Mouse (Mus musculus) lung, postnatal 25 days (tissue): ENCODE results near the gene Eef1a2.
A peak's percentile ranks its signal among the peaks of the same experiment; 100 is the strongest.

Experiments
- DNase-seq: peaks from one replicate; pipeline ENCODE4 v3.0.0; 2022; ENCODE audit warnings: low spot score

Eef1a2 gene

GRCm38 (mm10) chr2:181158471-181158870 lies 1.7 kb upstream of the Eef1a2 start:
- no peak for DNase-seq

DNA sequence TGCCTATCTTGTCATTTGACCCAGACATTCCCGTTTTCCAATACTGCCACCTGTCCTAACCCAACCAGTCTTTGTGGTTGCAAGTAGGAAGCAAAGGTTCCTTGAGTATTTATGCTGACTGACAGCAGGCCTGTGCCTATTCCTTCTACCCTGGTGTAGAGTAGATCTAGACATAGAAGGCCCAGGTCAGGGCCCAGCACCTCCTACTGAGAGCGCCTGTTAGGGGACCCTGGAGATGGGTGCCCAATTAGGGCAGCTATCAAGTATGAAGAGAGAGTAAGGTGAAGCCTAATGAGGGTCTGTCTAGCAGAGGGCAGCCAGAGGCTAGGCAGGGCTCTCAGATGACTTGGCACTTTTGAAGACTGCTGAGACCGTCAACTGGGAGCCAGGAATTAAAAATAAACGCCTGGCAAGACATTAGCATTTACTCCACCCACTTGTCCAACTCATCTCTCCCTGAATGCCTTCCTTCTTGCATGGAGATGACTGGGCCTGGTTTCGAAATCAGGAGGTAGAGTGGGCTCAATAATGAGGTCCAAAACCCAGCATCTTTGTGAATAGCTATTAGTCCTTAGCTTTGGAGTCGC lies 995 bp upstream of the Eef1a2 start:
- DNase-seq: no peak

- DNase-seq: no peak
Observed at GRCm38 (mm10) chr2:181157180-181157579, 366 bp upstream of the Eef1a2 start.

- no peak for DNase-seq
Observed at GRCm38 (mm10) chr2:181155801-181156200, 1.0 kb downstream of the Eef1a2 start.

- no peak for DNase-seq
Observed at GRCm38 (mm10) chr2:181154831-181155415, 1.9 kb downstream of the Eef1a2 start.

- no peak for DNase-seq
Observed at GRCm38 (mm10) chr2:181154361-181154760, 2.5 kb downstream of the Eef1a2 start.

GRCm38 (mm10) chr2:181153837-181154236 lies 3.0 kb downstream of the Eef1a2 start:
- DNase-seq: peak; percentile 3

- DNase-seq: no peak
Observed at GRCm38 (mm10) chr2:181153131-181153530, 3.7 kb downstream of the Eef1a2 start.

GRCm38 (mm10) chr2:181152701-181153100 lies 4.1 kb downstream of the Eef1a2 start:
- DNase-seq: no peak

DNA sequence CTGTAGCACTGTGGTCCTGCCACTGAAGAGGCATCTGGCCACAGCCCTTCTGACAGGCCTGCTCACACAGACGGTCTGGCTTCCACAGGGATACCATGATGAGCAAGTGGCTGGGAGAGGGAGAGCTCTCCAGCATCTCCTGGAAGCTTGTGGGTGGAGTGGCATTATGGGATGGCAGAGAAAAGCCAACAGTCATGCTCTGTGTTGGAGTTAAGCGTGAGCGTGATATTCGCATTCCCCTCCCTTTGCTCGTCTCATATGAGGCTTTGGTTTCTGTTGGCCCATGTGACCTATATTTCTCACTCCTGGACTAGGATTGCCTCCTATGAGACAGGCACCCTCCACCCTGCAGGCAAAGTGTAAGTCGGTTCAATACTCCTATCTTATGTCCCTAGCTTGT lies 6.5 kb downstream of the Eef1a2 start:
- DNase-seq: no peak

DNA sequence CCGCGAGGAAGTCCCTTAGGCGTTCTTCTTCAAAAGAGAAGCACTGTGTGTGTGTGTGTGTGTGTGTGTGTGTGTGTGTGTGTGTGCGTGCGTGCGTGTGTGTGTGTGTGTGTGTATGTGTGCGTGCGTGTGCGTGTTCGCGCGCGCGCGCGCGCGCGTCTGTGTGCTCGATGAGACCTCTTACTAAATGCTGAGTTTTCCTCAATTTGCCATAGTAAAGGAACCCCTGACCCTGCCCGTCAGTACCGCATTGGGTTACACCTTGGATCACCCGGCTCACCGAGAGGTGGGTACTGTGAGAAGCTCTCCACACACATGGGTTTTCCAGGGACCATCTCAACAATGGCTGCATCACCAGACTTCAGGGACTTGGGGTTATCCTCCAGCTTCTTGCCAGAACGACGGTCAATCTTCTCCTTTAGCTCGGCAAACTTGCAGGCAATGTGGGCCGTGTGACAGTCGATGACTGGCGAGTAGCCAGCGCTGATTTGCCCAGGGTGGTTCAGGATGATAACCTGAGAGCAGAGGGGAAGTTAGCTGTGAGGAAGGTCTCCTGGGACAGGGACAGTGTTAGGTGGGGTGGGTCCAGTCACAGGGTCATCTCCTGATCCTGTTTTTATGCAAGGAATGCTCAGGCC lies 8.4 kb downstream of the Eef1a2 start:
- DNase-seq: no peak

DNA sequence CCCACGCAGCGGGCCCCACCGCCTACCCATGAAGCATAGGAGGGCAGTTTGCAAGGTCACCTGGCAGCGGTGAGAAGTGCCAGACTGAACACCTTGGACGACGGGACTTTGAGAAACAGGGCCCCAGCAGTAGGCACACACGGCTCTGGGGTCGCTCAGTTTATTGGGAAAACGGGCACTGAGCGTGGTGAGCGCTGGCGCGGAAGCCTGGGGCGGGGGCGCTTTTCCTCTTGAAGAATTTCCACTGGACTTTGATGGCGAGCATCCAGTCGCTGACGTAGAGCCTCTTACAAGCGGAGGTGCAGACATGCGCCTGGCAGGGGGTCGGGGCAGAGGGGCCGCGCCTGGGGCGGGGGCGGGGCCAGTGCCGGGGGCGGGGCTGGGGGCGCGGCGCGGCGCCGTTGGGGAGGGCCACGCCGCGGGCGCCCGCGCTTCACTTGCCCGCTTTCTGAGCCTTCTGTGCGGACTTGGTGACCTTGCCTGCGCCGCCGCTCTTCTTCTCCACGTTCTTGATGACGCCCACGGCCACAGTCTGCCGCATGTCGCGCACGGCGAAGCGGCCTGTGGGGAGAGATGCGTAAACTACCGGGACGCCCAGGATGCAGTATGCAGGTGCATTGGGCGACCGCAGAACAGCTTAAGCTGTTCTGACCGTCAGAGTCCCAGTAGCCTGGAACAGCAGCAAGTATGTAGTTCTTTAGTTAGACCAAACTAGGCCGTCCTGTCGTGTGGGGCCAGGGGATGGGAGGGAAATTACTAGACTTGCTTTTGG lies 9.1 kb downstream of the Eef1a2 start:
- DNase-seq: no peak

DNA sequence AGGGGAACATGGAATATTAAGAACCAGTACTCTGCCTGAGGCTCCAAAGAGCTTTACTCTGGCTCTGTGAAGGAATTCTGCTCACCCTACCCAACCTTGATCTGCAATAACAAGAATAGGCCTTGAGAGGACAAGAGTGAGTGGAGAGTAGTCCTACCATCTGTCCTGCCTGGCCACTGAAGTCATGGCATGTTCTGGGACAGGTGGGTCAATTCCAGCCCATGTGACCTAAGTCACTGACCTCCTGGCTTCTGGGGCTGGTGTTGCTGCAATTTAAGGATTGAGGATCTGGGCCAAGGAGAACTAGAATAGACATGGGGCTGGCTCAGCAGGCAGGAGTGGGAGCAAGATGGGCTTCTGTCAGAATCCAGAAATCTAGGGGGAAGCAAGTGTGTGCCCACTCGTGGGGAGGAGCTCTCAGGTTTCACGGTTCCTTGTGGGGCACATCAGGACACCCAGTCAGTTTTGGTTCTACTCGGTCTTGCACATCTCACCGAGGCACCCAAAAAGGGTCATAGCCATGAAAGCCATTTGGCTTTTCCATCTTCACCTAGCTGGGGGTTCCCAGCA lies 9.8 kb downstream of the Eef1a2 start:
- DNase-seq: no peak

- DNase-seq: no peak
Observed at GRCm38 (mm10) chr2:181144675-181145074, 12.1 kb downstream of the Eef1a2 start.

DNA sequence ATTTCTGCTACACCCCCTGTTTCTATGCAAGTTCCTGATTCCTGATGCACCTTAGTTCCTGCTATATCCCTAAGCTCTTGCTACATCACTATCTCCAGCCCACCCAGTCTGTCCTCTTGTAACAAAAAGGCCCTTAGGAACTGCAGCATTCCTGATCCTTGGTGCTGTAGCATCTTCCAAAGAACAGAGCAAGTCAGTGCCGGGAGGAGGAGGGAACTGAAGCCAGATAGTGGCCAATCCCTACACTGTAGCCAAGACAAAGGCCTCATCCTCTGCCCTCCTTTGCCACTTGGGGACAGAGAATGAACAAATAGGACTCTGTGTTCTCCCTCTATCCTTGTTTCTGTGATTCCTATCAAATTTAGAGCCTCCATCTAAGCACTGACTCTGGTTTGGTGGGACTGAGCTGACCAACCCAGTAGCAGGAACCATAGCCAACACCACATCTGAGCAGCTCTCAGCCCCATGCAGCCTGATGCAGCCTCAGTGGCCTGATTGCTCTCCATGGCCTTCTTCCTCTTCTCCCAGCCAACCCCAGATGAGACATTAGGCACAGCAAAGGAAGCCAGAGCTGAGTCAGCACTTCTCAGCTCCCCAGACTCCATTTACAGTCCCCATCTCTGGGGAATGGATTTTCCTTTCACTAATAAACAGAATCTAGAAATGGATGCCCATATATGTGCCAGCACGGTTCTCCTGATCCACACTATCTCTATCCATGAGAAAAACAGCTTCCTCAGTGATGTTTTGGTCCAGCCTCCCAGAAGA lies 13.1 kb downstream of the Eef1a2 start:
- no peak for DNase-seq

DNA sequence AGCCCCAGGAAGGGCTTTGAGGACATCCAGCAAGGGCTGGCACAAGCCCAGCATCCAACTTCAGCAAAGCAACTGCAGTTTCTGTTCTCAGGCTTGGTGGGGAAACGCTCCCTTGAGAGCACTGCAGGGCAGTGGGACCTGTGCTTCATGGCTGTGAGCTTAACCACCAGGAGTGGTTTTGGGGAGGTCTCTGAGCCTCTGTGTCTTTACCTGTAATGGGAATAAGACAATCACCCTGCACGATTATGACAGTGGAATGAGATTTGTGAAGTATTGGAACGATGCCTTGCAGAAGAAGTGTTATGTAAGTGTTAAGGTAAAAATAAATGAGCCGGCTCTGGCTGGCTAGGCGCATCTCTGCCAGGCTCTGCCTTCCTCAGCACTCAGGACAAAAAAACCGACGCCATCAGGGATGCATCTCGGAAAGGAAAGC lies 14.1 kb downstream of the Eef1a2 start:
- DNase-seq: no peak

DNA sequence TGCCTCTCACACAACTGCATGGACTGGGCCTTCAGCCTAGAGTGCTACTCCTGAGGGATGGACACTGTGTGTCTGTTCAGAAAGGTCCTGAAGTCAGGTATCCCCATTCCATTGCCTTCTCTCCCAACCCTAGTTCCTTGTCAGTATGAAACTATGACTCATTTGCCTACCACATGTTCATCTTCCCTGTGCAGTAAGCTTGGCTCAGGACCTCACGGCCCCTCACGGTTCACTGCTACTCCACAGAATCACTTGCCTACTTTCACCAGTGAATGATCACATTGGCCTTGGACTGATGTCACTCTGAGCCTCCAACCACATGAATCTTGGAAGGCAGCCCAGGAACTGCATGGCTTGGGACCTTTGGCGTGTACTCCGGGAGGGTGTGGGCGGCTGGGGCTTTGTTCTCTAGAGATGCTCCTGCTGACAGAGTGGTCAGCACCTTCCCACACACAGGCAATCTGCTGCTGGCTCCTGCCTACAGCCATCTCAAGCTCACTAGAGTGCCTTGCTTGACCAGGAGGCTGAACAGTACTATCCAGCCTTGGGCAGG lies 17.1 kb downstream of the Eef1a2 start:
- no peak for DNase-seq

DNA sequence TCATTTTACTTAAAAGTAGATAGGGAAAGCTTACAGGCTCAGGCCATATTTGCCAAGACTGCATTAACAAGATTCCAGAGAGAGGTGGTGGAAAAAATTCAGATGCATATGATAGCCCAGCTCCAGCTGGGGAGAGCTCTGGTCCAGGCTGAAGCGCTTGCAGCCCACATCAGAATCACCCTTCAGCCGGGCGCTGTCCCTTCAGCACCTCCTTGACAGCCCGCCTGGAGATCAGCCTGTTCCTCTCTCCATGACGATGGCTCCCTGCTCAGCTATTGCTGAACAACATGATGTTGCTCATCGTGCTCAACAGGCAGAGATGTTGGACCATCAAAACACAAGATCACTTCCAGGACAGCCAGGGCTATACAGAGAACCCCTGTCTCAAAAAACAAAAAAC lies 19.9 kb downstream of the Eef1a2 start:
- no peak for DNase-seq

DNA sequence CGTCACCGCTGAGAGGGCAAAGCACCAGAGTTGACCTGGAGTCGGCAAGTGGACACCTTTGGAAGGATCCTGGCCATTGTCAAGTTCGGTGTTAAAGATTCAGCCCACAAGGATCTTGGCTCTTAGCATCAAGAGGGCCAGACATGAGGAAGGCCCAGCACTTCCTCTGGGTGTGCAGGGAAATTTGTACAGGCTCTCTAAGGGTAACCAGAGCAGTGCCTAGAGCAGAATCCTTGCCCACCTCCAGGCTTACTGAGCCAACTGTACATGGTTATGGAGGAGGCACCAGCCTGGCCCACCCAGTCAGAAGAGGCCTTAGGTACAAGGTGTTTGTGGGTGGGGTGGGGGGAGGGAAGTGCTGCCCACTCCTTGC lies 21.4 kb downstream of the Eef1a2 start:
- DNase-seq: no peak

DNA sequence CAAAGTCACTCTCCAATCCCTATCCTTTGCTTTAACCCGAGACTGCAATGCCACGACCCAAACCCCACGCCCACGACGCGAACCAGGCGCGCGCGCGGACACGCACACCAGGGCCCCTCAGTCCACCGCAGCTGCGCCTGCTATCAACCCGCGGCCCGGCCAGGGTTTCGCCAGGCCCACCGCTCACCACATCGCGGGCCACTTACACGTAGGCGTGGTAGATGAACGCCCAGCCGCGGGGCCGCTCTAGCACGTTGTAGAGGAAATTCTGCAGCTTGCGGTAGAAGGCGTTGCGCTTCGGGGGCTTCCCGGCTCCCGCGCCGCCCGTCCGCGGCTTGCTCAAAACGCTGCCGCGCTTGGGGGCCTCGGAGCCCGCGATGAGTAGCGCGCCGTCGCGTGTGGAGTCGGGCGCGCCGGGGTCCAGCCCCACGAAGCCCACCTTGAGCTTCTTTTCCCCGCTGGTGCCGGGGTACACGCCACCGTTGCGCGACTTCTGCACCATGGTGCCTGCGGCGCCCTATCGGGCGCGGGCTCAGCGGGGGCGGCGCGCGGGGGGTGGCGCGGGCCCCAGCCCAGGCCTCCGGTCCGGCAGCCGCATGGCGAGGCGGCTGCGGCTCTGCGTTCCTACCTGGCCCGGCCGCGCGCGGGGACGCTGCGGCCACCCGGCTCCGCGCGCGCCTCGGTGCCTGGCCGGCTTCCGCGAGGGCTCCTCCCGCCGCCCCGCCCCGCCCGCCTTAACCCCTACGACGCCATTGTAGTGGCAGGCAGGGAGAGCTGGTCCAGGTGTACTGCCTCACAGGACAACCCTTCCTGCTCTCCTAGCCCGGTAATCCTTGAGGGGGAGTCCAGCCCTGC lies 22.0 kb downstream of the Eef1a2 start, which contains the start of gene Kcnq2:
Kcnq2 (minus strand) TSS at position 710 of the 855 bp plus-strand sequence.
- no peak for DNase-seq
